Mouse (Mus musculus) forebrain, embryonic 10.5 days (tissue): Measurements from ENCODE around the gene Hao2. TPM values are rescaled to one million over a fixed set of nuclear protein-coding genes. Genes with fewer than 3 reads are reported as not detected.
A peak's percentile ranks its signal among the peaks of the same experiment; 100 is the strongest.

ENCODE experiments used
- DNase-seq: peaks from one replicate; pipeline ENCODE4 v3.0.0-alpha.2; 2017; ENCODE audit warnings: low spot score; ENCODE audit errors: extremely low spot score
- H3K27ac ChIP-seq: fragments of 300-500 bp; sonication (generic); 2 replicates; pipeline ENCODE4 v1.5.1; 2016; ENCODE audit warnings: mild to moderate bottlenecking
- H3K27me3 ChIP-seq: fragments of 300-500 bp; sonication (generic); 2 replicates; pipeline ENCODE4 v1.6.1; 2016; ENCODE audit warnings: mild to moderate bottlenecking; ENCODE audit not compliant: poor library complexity, severe bottlenecking
- H3K36me3 ChIP-seq: fragments of 300-500 bp; sonication (generic); replicated peaks from 2 replicates; pipeline ENCODE4 v1.6.1; 2016; ENCODE audit warnings: mild to moderate bottlenecking, moderate library complexity
- H3K4me1 ChIP-seq: fragments of 300-500 bp; sonication (generic); 2 replicates; pipeline ENCODE4 v1.6.1; 2016
- H3K4me3 ChIP-seq: fragments of 300-500 bp; sonication (generic); 2 replicates; pipeline ENCODE4 v1.5.1; 2016; ENCODE audit warnings: mild to moderate bottlenecking, moderate library complexity
- H3K9me3 ChIP-seq: fragments of 300-500 bp; sonication (generic); 2 replicates; pipeline ENCODE4 v1.6.1; 2016; ENCODE audit warnings: mild to moderate bottlenecking, moderate library complexity
- WGBS: fragments of 180-500 bp; shearing (Covaris S2); methylation state at CpG from one replicate; pipeline ENCODE4 v1.1.7; 2016; 5-methylcytosine and 5-hydroxymethylcytosine counted together
- polyA plus RNA-seq: library from polyadenylated mRNA; unstranded; fragments of >200 nt; fragmentation: Nextera tagmentation; extraction: Ambion mirVana; gene quantifications from 2 replicates; pipeline ENCODE4 v1.2.1, GENCODE M21; 2016

Hao2 gene
- polyA plus RNA-seq, 1 experiment from 2014 or later, result not detected

DNA sequence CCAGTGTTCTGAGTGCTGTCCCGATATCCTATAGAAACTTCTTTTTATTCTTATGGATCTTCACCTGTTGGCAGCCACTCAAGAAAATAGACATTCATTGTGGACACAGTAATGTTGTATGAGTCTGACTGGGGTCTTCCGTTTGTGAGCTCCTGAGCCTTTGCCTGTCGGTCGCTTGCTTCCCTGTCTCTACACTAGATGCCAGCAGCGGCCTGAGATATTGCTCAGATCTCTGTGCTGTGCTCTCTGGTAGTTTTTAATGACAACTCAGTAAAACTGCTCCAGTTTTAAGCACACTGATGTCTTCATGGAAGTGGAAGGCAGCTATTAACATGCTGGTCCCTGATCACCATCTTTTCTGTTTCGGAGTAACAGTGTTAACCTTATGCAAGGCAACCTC is 20.6 kb upstream of the Hao2 start:
- Histone ChIP-seq H3K27ac (no peak overlapping the region), H3K27me3 (no peaks in the 10 kb centered on the region), H3K4me1 (no peaks in the 10 kb centered on the region), H3K9me3 (no peaks in the 10 kb centered on the region), H3K36me3 (no peaks in the 10 kb centered on the region), H3K4me3 (no peak overlapping the region)
- DNase-seq, result no peak
- WGBS, result 86% methylated on average over 6 of the region's 6 CpGs

DNA sequence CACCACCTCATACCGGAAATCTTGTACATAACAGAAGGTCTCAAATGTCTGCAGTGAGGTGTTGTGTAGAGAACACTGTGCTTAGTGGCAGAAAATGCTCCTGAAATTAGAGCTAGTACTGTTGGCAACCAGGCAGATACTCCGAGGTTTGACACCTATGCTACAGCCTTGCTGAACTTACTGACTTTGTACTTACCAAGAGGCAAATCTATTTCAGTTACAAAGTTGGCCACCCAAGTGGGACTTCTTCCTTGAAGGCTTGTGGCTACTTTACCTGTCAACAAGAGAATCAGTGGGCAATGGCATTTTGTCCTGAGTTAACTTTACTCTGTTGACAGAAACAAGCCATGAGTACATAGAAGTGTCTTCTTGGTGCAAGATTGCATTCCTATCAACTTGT is 4.6 kb upstream of the Hao2 start:
- no peak for DNase-seq
- Histone ChIP-seq H3K36me3 (no peaks in the 10 kb centered on the region), H3K27me3 (no peaks in the 10 kb centered on the region)

DNA sequence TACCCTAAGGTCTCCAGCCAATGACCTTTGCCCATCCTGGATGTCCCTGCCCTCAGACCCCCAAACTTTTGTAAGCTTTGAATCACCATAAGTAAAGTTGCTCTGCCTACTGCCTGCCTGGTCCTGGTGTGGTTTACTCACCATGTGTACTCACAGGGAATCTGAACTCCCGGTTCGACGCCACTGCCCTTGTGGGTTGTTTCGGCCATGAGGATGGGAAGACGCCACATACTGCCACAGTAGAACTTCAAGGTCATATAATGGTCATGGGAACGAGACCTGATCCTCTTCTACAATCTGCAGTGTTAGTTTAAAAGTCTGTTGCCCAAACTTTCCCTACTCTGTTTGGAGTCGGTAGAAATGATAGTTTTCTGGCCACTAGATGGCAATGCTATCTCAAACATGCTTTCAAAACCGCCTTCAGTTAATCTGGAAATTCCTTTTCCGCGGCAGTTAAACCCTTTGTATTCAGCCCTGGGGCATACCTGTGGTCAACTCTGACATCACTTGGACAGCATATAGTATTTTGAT is 2.1 kb upstream of the Hao2 start:
- H3K4me3 ChIP-seq, result no peak overlapping the region
- peak; percentile 17 for DNase-seq
- no peaks in the 10 kb centered on the region for H3K27me3 ChIP-seq
- H3K36me3 ChIP-seq, result no peaks in the 10 kb centered on the region
- no peaks in the 10 kb centered on the region for H3K9me3 ChIP-seq
- no peaks in the 10 kb centered on the region for H3K4me1 ChIP-seq
- 51% methylated on average over 10 of the region's 10 CpGs for WGBS
- H3K27ac ChIP-seq, result no peak overlapping the region

More for the DNA sequence above, 4.6 kb upstream of the Hao2 start:
- 92% methylated on average over 2 of the region's 2 CpGs for WGBS
- Histone ChIP-seq H3K9me3 (no peaks in the 10 kb centered on the region), H3K4me3 (no peak overlapping the region), H3K27ac (no peak overlapping the region), H3K4me1 (no peaks in the 10 kb centered on the region)

DNA sequence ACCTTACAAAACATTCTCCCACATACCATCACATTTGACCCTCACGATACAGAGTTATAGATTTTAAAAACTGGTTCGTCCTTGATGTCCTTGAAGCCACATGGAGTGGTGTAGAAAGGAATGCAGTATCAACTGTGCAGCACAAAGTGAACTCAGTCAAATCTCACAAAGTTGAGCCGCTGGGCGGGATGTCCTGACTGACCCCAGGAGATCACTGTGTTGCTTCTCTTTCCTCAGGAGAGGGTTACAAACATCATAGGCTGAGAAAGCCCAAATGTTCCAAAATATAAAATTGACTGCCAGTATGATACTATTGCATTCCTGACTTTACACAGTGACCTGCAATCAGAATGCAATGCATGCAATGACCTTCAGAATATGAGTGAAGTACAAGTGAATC is 2.6 kb downstream of the Hao2 start:
- no peak overlapping the region for H3K4me3 ChIP-seq
- no peaks in the 10 kb centered on the region for H3K9me3 ChIP-seq
- WGBS, result 91% methylated on average over 4 of the region's 4 CpGs
- H3K27ac ChIP-seq, result no peak overlapping the region
- DNase-seq, result no peak
- H3K36me3 ChIP-seq, result no peaks in the 10 kb centered on the region
- no peaks in the 10 kb centered on the region for H3K4me1 ChIP-seq
- H3K27me3 ChIP-seq, result no peaks in the 10 kb centered on the region

DNA sequence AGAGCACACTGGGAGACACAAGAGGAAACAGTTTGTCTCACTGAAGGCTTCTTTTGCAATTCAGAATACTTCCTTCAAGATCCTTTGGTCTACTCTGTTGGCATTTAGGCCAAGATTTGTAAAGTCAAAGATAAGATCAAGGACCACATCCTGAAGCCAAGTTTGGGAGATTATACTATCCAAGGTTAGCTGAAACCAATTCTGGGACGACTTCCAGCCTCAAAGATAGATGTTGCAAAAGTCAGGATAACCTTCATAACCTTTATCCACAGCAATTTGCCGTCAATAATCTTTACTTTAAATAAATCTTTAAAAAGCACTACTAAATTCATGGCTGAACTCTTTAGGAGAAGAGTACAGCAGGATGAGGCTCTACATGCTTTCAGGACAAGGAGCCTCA is 4.8 kb downstream of the Hao2 start:
- Histone ChIP-seq H3K36me3 (no peaks in the 10 kb centered on the region), H3K27me3 (no peaks in the 10 kb centered on the region), H3K9me3 (no peaks in the 10 kb centered on the region), H3K27ac (no peak overlapping the region), H3K4me1 (no peaks in the 10 kb centered on the region), H3K4me3 (no peak overlapping the region)
- 78% methylated on average over 2 of the region's 2 CpGs for WGBS
- DNase-seq, result no peak

DNA sequence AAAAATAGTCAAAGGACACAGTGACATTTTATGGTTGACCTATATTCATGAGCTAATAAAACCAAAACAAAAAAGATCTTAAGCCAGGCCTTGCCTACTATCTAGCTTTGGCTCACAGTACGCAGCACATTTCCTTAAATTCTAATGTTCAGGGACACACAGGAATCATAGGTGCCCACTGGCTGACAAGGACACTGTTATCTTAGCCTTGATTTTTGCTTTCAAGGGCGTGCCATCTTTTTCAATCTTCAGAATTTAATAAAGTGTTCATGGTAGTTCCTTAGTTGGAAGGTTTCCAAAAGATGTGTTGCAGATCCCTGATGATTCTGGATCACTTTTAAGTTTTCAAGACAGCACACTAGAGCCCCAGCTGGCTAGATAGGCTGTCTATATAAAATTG is 12.2 kb downstream of the Hao2 start:
- Histone ChIP-seq H3K4me3 (no peak overlapping the region), H3K27ac (no peak overlapping the region), H3K36me3 (no peaks in the 10 kb centered on the region), H3K4me1 (no peaks in the 10 kb centered on the region), H3K9me3 (no peaks in the 10 kb centered on the region), H3K27me3 (no peaks in the 10 kb centered on the region)
- 88% methylated on average over 2 of the region's 2 CpGs for WGBS
- no peak for DNase-seq

DNA sequence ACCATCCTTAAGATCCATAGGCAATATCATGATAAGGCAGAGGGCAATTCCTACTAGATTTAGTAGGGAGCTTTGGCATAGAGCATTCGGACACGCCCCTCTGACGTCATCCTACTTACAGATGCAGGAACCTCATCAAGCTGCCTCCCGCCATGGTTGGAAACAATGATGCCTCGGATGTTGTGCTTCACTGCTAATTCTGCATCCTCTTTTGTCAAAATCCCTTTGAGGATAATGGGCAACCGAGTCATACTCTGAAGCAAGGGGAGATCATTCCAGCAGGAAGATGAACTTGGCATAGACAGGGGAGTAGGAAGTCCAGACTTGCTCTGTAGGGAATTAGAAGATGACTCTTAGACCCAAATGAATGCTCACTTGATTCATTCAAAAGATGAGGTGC is 12.8 kb downstream of the Hao2 start:
- WGBS, result 71% methylated on average over 6 of the region's 6 CpGs
- no peaks in the 10 kb centered on the region for H3K27me3 ChIP-seq
- H3K27ac ChIP-seq, result no peak overlapping the region
- H3K4me1 ChIP-seq, result no peaks in the 10 kb centered on the region
- no peak overlapping the region for H3K4me3 ChIP-seq
- no peak for DNase-seq
- H3K36me3 ChIP-seq, result no peaks in the 10 kb centered on the region
- no peaks in the 10 kb centered on the region for H3K9me3 ChIP-seq

DNA sequence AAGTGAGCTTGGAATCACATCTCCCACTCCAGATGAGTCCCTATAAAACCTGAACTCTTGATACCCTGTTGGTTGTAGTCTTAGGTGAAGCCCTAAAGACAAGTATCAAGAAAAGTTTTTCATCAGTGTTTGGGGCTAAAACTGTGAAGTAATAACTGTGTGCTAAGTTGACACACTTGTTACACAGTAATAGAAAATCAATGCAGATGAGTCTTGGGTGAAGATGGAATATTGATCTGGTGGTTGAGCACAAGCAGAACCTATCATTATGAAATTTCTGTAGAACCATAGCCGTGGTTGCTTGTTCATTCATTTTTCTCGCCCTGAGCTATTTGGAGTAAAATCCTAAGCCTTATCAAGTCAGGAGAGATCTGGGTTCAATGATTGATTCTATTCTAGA is 24.8 kb downstream of the Hao2 start:
- WGBS, result 96% methylated on average over 2 of the region's 2 CpGs
- DNase-seq, result no peak
- H3K27me3 ChIP-seq, result no peaks in the 10 kb centered on the region
- H3K4me3 ChIP-seq, result no peak overlapping the region
- no peaks in the 10 kb centered on the region for H3K36me3 ChIP-seq
- H3K27ac ChIP-seq, result no peak overlapping the region
- no peaks in the 10 kb centered on the region for H3K9me3 ChIP-seq
- no peaks in the 10 kb centered on the region for H3K4me1 ChIP-seq

DNA sequence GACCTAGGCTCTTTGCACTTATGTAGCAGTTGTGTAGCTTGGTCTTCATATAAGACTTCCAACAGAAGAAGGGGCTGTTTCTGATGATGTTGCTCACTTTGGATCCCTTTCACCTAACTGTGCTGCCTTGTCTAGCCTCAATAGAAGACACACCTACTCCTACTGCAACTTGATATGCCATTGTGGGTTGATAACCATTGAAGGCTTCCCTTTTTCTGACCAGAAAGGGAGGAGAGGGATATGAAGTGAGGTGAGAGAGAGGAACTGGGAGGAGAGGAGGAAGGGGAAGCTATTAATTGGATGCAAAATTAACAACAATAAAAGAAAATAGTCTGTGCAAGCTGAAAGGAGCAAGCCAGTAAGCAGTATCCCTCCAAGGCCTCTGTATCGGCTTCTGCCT is 30.2 kb downstream of the Hao2 start:
- no peaks in the 10 kb centered on the region for H3K4me1 ChIP-seq
- 93% methylated on average over 1 of the region's 1 CpGs for WGBS
- H3K27me3 ChIP-seq, result no peaks in the 10 kb centered on the region
- H3K4me3 ChIP-seq, result no peak overlapping the region
- no peaks in the 10 kb centered on the region for H3K36me3 ChIP-seq
- no peak for DNase-seq
- no peaks in the 10 kb centered on the region for H3K9me3 ChIP-seq
- no peak overlapping the region for H3K27ac ChIP-seq

DNA sequence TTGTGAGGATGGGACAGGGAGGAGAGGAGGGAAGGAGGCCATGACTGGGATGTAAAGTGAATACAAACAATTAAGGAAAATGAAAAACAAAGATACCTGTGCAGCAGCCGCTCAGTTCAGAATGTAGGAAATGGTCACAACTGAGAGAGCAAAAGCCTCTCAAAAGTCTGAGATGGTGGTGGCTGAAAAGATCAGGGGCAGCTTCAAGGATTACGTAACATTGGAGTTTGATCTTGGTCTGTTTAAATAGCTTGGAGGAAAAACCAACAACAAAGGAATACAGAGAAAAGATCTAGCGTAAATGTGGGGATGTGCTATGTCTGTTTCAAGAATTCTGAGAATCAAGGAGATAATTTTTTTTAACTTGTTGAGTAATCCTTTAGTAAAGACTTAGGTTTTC is 33.5 kb downstream of the Hao2 start, which contains the start of gene Hsd3b1:
TSS of gene Hsd3b1 (minus strand) at position 219 of the 400 bp plus-strand sequence.
- Histone ChIP-seq H3K36me3 (no peaks in the 10 kb centered on the region), H3K27ac (no peak within 1 kb of the TSS), H3K9me3 (no peaks in the 10 kb centered on the region), H3K4me3 (no peak within 1 kb of the TSS), H3K27me3 (no peaks in the 10 kb centered on the region), H3K4me1 (no peaks in the 10 kb centered on the region)
- 86% methylated on average over 3 of the region's 3 CpGs for WGBS
- no peak for DNase-seq

DNA sequence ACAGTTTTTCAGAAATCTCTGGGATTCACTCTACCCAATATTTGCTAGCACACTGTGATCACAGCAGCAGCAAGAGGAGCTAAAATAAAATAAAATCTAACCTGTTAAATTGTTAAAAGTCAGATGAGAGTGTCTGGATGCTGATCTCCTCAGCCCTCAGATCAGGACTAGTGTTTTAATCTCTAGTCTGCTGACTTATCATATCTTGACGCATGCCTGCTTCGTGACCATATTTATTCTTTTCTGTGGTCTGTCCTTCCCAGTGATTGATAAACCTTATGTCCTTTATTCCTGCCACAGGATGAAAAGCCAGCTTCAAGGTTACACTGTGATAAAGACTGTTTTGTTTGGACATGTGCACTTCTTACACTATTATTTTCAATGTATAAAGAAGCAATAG is 35.0 kb downstream of the Hao2 start:
- 95% methylated on average over 2 of the region's 2 CpGs for WGBS
- H3K27me3 ChIP-seq, result no peaks in the 10 kb centered on the region
- no peaks in the 10 kb centered on the region for H3K4me1 ChIP-seq
- H3K36me3 ChIP-seq, result no peaks in the 10 kb centered on the region
- DNase-seq, result no peak
- no peak overlapping the region for H3K27ac ChIP-seq
- no peaks in the 10 kb centered on the region for H3K9me3 ChIP-seq
- no peak overlapping the region for H3K4me3 ChIP-seq

DNA sequence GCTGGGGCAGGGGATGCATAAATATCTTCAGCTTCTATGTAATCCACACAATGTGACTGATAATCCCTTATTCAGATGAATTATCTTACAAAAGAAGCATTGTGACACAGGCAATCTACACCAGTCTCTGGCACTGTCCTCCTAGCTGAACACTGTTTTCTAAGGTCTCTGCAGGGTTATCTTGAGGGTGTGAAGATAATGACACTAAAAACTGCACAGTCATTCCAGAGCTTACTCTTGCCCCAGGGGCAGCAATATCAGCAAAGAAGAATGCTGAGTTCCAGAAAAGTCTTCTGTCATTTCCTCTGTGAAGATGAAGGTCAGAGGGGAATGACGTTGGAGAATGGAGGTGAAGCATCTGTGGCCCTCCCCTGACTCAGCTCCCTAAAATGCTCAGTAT is 36.1 kb downstream of the Hao2 start:
- WGBS, result 81% methylated on average over 1 of the region's 1 CpGs
- no peaks in the 10 kb centered on the region for H3K4me1 ChIP-seq
- H3K9me3 ChIP-seq, result no peaks in the 10 kb centered on the region
- H3K36me3 ChIP-seq, result no peaks in the 10 kb centered on the region
- no peak overlapping the region for H3K4me3 ChIP-seq
- no peaks in the 10 kb centered on the region for H3K27me3 ChIP-seq
- no peak for DNase-seq
- H3K27ac ChIP-seq, result no peak overlapping the region

DNA sequence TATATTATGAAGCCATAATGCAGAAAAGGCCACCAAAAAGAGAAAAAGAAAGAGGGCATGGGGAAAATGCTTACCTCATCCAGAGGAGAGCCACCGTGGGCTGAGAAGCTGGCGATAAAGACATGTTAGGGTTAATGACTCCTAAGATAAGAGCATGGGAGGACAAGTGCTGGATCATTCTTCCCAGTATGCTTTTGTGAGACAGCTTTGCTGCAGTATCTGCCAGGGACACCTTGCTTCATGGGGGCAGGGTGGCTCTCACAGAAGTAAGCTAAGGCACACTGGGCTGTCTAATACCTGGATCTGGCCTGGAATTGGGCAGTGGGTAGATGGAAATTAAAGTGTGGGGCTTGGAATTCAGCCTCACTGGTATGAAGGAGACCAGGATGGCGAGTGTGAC is 37.9 kb downstream of the Hao2 start:
- Histone ChIP-seq H3K9me3 (no peaks in the 10 kb centered on the region), H3K4me3 (no peak overlapping the region), H3K27ac (peak overlapping the region; percentile 13; the same call in 1 of the 2 replicates), H3K27me3 (no peaks in the 10 kb centered on the region), H3K36me3 (no peaks in the 10 kb centered on the region), H3K4me1 (no peaks in the 10 kb centered on the region)
- no peak for DNase-seq
- WGBS, result 81% methylated on average over 3 of the region's 3 CpGs

DNA sequence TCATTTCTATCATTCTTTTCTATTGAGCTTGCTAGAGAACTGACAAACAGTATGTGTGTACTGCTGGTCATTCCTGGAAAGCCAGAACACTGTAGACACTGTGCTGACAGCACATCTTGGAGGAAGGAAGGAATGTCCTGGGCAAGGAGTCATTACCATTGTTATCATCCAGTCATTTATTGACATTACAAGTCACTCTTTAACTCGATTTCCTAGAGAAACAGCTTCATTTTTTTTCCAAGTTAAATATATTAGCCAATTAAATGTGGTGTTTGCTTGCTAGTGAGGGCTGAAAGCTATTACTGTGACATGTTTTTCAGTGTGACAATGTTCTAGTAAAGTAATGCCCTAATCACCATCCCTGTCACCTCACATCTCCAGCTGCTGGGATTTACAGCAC is 39.4 kb downstream of the Hao2 start:
- Histone ChIP-seq H3K27me3 (no peaks in the 10 kb centered on the region), H3K27ac (no peak overlapping the region), H3K4me3 (no peak overlapping the region), H3K9me3 (no peaks in the 10 kb centered on the region), H3K36me3 (no peaks in the 10 kb centered on the region), H3K4me1 (no peaks in the 10 kb centered on the region)
- 70% methylated on average over 1 of the region's 1 CpGs for WGBS
- no peak for DNase-seq
